Mouse (Mus musculus): ENCODE measurements around the gene Lrrc10b.

The Lrrc10b gene

DNA sequence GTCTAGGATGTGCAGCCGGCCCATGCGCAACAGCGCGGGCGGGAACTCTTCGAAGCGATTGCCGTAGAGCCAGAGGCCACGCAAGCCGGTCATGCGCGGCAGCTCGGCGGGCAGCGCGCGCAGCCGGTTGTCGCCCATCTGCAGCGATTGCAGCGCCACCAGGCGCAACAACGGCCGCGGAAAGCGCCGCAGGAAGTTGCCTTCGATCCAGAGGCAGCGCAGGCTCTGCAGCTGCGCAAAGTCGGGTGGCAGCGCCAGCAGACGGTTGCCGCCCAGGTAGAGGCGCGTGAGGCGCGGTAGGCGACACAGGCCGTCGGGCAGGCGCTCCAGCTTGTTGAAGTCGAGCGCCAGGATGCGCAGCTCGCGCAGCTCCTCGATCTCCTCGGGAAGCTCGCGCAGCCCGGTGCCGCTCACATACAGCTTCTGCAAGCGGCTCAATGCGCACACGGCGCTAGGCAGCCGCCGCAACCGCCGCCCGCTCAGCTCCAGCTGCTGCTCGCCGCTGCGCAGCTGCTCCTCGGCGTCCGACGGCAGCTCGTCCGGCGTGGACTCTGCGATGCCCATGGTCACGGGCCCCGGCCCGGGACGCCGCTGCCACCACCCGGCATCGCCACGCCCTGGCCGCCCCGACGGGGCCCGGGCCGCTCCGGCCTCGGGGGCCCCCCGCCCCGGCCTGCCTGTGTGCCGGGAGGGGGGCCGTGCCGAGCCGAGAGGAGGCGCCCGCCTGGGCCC is at the start of gene Lrrc10b:
Gene Lrrc10b, minus strand, starts transcription at position 722 of the 732 bp plus-strand sequence.
- DNase-seq (ENCODE audit: low spot score in 2 of 2): peak; percentile 18 to 51

DNA sequence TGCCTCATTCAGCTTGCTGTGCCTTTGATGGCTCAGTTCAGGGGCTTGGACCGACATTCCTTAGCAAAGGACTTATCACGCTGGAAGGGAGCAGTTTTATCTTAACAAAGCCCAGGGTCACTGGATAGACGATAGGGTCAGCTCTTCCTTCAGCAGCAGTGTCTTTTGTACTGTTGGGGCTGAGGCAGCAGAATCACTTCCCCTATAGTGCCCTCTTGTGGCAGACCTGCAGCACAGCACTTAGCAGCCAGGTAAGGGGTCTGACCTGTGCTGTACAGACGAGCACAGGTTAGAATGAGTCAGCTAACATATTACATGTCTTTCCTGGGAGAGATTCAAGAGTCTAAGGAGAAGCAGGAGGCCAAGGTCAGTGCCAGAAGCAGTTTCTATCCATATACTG is 45.3 kb upstream of the Lrrc10b start:
- peak in 1 of 2 experiments; percentile 26 for DNase-seq (ENCODE audit: low spot score in 2 of 2)

GRCm38 (mm10) chr19:10500581-10500980 is 43.3 kb upstream of the Lrrc10b start:
- no peak for DNase-seq (ENCODE audit: low spot score in 2 of 2)

- DNase-seq (ENCODE audit: low spot score in 2 of 2): no peak
These were observed 40.4 kb upstream of the Lrrc10b start for GRCm38 (mm10) chr19:10497512-10498160.

DNA sequence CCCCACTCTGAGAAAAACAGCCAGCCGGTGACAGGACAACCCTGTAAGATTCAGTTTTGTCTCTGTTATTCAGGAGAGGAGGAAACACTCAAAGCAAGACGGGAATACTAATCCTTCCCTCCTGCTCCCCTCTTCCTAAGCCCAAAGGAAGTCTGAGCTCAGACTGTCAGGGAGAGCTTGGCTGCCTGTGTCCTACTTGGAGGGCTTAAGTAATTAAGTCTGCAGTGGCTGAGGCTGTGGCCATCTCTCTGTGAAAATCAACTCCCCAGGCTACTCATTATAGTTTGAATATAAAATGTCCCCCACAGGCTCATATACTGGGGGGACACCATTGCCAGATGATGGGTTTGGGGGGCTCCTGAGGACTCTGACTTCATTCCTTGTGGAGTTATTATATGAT is 39.7 kb upstream of the Lrrc10b start:
- no peak for DNase-seq (ENCODE audit: low spot score in 2 of 2)

GRCm38 (mm10) chr19:10495670-10496069 is 38.4 kb upstream of the Lrrc10b start:
- DNase-seq (ENCODE audit: low spot score in 2 of 2): no peak

- peak; percentile 23 to 39 for DNase-seq (ENCODE audit: low spot score in 2 of 2)
These were observed 29.0 kb upstream of the Lrrc10b start for GRCm38 (mm10) chr19:10486264-10486738.

DNA sequence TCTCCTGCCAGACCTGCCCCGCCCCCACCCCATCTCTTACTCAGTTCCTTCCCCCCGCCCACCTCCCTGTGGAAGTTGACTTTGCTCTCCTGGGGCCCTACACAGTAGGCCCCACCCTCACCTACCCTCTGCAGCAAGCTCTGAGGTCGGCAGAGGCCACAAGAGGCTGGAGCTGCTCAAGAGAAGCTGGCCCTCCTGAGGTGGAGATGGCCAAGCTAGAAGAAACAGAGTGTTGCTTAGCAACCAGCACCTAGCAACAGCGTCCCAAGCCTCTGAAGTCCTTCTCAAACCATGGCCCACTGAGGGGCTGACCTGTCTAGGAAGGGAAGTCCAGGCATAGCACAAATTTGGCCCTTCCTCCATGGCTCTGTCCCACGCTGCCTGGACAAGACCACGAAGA is 25.4 kb upstream of the Lrrc10b start, which contains the start of gene Ppp1r32:
Gene Ppp1r32, minus strand, starts transcription at position 226 of the 400 bp plus-strand sequence.
- no peak for DNase-seq (ENCODE audit: low spot score in 2 of 2)

DNA sequence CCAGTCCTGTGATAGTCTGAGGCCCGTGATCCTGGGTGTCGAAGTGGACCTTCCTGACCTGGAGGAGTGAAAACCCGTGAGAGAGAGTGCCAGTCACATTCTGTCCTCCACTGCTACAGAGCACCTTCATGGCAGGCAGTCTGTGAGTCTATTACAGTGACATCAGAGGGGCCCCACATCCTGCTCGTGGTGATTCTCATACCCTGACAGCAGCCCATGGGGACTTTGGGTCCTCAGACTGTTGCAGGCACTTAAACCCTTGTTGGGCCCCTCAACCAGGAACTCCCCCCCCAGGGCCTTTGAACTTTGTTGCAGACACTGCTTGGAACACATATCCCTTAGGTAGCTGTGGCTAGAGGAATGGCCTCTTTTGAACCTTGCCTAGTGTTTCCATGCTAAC is 22.3 kb upstream of the Lrrc10b start:
- no peak for DNase-seq (ENCODE audit: low spot score in 2 of 2)

DNA sequence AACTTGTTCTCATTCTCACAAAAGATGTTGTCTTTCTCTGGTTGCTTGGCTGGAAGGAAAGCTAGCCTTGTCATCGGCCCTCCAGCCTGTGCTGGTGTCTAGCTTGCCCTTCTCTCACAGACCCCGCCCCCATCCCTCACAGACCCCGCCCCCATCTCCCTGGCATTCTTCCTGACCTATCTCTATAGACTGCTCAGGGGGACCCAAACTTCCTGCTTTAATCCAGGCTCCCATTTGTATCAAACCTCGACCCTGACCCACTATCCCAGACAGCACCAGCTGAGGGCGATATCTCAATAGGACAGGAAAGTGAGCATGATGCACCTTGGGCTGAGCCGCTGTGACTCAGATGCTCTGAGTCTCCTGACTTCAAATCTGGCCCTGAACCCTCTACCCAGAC is 16.5 kb upstream of the Lrrc10b start:
- no peak for DNase-seq (ENCODE audit: low spot score in 2 of 2)

DNA sequence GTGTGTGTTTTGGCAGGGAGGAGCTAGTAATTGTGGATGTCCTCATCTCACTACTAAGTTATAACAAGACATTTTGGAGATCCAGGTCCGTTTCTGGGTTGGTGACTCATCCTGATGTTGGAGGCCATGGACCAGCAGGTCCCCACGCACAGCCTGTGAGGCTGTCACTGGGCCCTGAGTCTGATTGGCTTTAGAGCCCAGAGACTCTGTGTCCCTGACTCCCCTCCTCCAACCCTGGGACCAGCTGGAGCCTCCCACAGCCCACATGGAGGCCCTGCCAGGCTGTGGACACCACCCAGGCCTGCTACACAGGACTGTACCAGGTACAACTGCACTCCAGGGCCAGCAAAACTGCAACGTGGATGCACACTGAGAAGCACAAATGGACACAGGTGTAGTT is 15.7 kb upstream of the Lrrc10b start:
- DNase-seq (ENCODE audit: low spot score in 2 of 2): no peak

DNA sequence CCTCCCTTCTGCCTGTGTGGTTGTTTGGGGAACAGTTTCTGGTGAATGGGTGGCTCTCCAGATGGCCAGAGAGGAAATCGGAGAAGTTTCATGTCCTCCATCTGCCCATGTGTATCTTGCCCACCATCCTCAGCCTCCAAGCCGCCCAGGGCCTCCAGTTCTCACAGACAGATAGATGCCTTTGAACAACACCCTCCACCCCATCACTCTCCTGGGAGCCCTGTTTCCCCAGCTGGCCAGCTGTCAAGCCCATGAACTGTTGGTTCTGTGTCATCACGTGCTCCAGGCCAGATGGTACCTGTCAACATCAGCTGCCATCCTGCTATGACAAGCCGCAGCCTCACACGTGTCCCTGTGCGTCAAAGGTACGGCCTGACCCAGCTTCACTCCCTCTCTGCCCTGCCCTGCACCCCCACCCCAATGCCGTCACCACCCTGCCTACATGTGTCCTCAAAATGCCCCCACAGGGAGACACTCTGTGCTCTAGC is 11.9 kb upstream of the Lrrc10b start:
- no peak for DNase-seq (ENCODE audit: low spot score in 2 of 2)

DNA sequence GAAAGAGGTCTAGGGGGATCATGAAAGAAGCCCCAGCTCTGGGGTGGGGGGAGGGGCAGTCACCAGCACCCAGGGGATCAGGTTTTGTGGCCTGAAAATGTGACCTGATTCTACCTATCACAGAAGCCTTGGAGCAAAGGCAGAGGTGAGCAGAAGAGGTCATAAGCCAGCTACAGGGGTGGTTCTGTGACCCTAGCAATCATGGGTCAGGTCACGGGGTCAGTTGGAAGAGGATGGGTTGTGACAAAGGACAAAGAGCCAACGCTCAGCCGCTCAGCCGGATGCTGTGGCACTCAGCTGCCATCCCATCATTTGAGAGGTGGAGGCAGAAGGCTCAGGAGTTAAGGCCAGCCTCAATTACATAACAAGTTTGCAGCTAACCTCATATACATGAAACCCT is 7.2 kb upstream of the Lrrc10b start:
- no peak for DNase-seq (ENCODE audit: low spot score in 2 of 2)

DNA sequence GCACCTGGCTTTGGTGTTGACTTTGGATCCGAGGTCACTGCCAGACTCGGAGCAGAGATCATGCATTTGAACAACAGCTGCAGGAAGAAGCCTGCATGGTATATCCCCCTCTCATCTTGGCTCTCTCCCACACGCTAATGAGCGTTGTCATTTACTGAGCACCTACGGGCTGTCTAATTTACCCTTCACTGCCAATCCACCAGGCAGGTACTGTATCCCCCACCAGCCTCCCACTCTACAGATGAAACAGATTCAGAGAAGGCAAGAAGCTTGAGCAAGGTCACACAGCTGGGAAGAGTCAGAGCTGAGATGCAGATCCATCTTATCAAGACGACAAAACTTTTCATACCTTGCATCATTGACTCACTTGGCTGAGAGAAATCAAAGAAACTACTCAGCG is 4.3 kb upstream of the Lrrc10b start:
- no peak for DNase-seq (ENCODE audit: low spot score in 2 of 2)

DNA sequence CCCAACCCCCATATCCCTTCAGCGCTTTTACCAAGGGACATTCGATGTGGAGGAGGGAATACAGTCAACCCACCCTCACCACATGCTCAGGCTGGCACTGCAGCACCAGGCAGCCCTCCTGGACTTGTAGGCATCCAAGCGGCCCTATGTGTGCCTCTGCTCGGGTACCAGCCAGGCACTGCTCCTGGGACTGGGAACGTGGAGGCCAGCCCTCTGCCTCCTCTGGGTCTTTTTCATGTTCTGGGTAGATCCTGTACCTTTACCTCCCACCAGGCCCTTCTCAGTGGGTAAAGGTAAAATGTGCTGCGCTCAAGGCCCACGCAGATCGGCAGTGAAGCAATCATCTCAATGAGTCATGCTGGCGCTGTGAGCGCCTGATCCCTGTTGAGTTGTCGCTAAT is 2.6 kb upstream of the Lrrc10b start:
- DNase-seq (ENCODE audit: low spot score in 2 of 2): no peak

DNA sequence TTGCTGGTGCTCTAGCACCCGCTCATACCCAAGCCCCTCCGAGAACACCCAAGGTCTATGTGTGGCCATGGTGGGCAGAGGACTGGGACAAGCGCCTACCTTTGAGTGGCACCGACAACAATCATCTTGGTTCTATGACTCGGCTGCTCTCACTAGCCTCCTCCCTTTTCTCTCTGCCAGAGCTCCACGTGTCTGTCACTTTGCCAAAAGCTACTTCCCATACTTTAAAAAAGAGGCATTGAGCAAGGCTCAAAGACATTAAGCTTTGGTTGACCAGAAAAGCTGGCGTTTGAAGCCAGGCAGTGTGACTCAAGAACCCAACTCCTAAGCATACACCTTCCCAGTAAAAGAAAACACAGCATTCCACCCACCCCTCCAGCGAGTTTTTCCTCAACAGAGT is 823 bp upstream of the Lrrc10b start:
- DNase-seq (ENCODE audit: low spot score in 2 of 2): peak in 1 of 2 experiments; percentile 42

DNA sequence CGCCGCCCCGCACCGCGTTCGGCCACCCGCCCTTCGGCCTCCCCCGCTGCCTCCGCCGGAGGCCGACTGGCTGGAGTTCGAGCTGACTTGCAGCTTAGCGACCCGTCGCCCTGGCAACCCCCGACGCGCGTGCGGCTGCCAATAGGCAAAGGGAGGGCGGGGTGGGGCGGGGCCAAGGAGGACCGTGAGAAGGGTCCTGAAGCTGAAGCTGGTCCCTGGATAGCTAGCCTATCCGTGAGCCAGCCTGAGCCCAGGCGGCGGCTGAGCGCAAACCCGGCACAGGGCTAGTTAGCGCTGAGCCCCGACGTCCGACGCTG is 169 bp upstream of the Lrrc10b start:
- peak in 1 of 2 experiments; percentile 19 for DNase-seq (ENCODE audit: low spot score in 2 of 2)

- DNase-seq (ENCODE audit: low spot score in 2 of 2): no peak
These were observed 1.9 kb downstream of the Lrrc10b start for GRCm38 (mm10) chr19:10455437-10455806.

DNA sequence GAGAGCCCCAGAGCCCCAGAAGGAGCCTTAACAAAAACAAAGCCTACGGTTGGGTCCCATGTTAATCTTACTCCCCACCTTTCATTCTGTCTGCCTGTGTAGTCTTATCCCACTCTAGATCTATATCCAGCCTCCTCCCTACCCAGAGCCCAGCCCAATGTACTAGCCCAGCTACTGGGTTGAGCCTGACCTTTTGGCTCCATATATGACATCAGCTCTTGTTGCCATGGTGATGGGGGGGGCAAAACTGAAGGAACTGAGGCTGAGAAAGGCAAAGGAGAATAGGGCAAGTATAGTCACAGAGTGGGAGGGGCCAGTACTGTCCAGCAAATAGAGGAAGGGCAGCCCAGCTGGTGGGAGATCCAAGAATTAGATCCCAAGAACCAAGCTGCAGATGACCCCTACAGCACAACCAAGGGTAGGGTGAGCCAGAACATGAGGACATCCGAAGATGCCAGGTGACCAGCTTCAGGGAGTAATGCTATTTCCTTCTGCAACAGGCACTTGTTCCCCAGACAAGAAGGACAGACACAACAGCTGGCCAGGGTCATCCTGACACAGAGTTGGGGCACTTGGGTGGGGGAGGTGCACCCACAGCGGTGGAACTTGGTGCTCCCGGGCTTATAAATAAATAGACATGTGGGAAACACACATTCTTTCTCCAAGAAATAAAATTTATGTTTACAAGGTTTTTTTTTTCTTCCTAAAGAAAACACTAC is 2.4 kb downstream of the Lrrc10b start:
- DNase-seq (ENCODE audit: low spot score in 2 of 2): no peak

DNA sequence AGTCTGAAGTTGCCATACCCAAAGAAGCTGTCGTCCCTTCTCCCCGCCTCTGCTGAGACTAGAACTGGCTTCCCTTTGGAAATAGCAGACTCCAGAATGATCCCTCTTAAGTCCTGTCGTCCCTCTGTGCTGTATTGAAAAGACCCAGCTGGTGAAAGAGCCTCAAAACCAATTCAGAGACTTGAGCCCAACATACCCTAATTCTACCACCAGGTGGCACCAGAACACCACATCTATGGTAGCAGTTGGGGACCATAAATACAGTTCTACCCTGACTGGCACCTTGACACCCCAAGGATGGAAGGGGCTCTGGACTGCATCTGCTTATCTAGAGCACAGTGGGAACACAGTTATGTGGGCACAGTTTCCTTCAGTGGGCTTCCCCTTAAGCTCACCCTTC is 7.6 kb downstream of the Lrrc10b start:
- peak; percentile 46 to 60 for DNase-seq (ENCODE audit: low spot score in 2 of 2)

DNA sequence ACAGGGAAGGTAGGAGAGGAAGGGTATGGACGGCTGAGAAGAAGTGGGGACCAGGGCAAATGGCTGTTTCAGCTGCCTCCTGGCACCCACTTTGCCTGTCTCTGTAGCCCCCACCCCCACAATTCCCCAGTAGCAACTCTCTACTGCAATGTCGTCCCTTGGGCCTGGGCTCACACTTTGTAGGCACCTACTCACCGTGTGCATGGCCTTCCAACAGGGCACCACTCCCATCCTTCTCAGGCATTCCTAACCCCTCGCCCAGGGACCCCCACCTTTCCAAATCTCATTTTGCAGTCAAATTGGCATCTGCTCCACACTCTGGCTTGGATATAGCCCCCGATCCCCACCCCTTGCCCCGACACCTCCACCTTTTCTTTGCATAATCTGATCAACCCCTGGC is 8.1 kb downstream of the Lrrc10b start:
- DNase-seq (ENCODE audit: low spot score in 2 of 2): no peak

DNA sequence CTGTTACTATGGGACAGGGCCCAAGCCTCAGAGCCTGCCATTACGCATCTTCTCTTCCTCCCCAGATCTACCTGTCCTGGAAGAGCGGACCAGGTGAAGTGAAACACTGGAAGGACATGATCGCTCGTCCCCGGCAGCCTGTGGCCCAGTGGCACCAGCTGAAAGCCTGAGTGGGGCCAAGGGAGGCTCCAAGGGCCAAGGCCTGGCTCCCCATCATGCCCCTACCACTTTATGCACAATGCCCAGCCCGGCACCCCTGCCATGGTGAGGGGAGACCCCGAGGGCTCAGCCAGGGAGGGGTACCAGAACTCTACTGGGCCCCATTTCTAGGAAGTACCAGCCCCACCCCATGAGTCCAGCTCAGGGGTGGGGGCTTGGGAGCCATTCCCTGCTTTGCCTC is 9.0 kb downstream of the Lrrc10b start:
- DNase-seq (ENCODE audit: low spot score in 2 of 2): no peak

Measured in urinary bladder, postnatal 36 days (tissue).